7 mouse cellular contexts compared by ENCODE assay signal in genomic region chr1:182506229-182506986, GRCm38 (mm10). TPM values are rescaled to one million over a fixed set of nuclear protein-coding genes. Genes with fewer than 3 reads are reported as not detected.
A peak's percentile ranks its signal among the peaks of the same experiment; 100 is the strongest.
DNase-seq lines count a peak whose midpoint lies in the region; ATAC-seq and TF ChIP-seq lines count a peak whose summit lies in the region.

No protein-coding gene starts in this region.

- peak overlapping the region; percentile 94 for H3K27ac ChIP-seq in intestine, embryonic 16.5 days (ENCODE audit: low read length)
- peak overlapping the region; percentile 84 for H3K27ac ChIP-seq in lung, embryonic 16.5 days (ENCODE audit: low read length)

- no peak for TF ChIP-seq CTCF in C2C12 (IDR thresholded peaks at IDR 0.05; ENCODE audit: control insufficient read depth, insufficient read depth, insufficient read length)

- no peaks in the 10 kb centered on the region for H3K27me3 ChIP-seq in C2C12 (ENCODE audit: control insufficient read depth, insufficient read depth, insufficient read length)
- no peaks in the 10 kb centered on the region for H3K27me3 ChIP-seq in intestine, embryonic 16.5 days (replicated peaks; ENCODE audit: control insufficient read depth, insufficient read depth, low read length)
- no peaks in the 10 kb centered on the region for H3K27me3 ChIP-seq in lung, embryonic 16.5 days (ENCODE audit: control insufficient read depth, insufficient read depth, low read depth, low read length)

- H3ac ChIP-seq in C2C12 (ENCODE audit: control insufficient read depth, insufficient read length, low read depth), result peak overlapping the region; percentile 60

- H3K79me2 ChIP-seq in C2C12 (ENCODE audit: control insufficient read depth, insufficient read depth), result peaks cover 80% of the 10 kb centered on the region

- no peak overlapping the region for H3K4me3 ChIP-seq in C2C12 (ENCODE audit: insufficient read depth, poor library complexity, severe bottlenecking)
- no peak overlapping the region; the same call in 1 of the 2 replicates for H3K4me3 ChIP-seq in intestine, embryonic 16.5 days (ENCODE audit: low read length)
- no peak overlapping the region for H3K4me3 ChIP-seq in lung, embryonic 16.5 days (ENCODE audit: low read length)

- peak overlapping the region; percentile 32 for H3K4me2 ChIP-seq in intestine, embryonic 16.5 days (ENCODE audit: low read depth, low read length)
- H3K4me2 ChIP-seq in lung, embryonic 16.5 days (ENCODE audit: low read depth, low read length), result no peak overlapping the region

- H3K36me3 ChIP-seq in C2C12 (ENCODE audit: control insufficient read depth, insufficient read depth), result peaks cover 56% of the 10 kb centered on the region
- H3K36me3 ChIP-seq in intestine, embryonic 16.5 days (ENCODE audit: control insufficient read depth, insufficient read depth, low read length), result no peaks in the 10 kb centered on the region
- peaks cover 18% of the 10 kb centered on the region for H3K36me3 ChIP-seq in lung, embryonic 16.5 days (ENCODE audit: control insufficient read depth, insufficient read depth, low read length)

- peaks cover 67% of the 10 kb centered on the region for H3K79me3 ChIP-seq in C2C12 (ENCODE audit: low read depth)

- H3K9me3 ChIP-seq in intestine, embryonic 16.5 days (ENCODE audit: control insufficient read depth, low read length), result no peaks in the 10 kb centered on the region
- no peaks in the 10 kb centered on the region for H3K9me3 ChIP-seq in lung, embryonic 16.5 days (ENCODE audit: control insufficient read depth, low read length)

- peaks cover 42% of the 10 kb centered on the region for H3K4me1 ChIP-seq in intestine, embryonic 16.5 days (ENCODE audit: control insufficient read depth, insufficient read depth, low read length)
- H3K4me1 ChIP-seq in lung, embryonic 16.5 days (replicated peaks; ENCODE audit: control insufficient read depth, insufficient read depth, low read length), result peaks cover 39% of the 10 kb centered on the region

- ATAC-seq in intestine, embryonic 16.5 days, result peak; percentile 87
- peak; percentile 62 for ATAC-seq in lung, embryonic 16.5 days (ENCODE audit: low read depth)

- H3K9ac ChIP-seq in intestine, embryonic 16.5 days (ENCODE audit: low read depth, low read length), result peak overlapping the region; percentile 54; the same call in 1 of the 2 replicates
- peak overlapping the region; percentile 8 for H3K9ac ChIP-seq in lung, embryonic 16.5 days (ENCODE audit: low read length)

- WGBS in intestine, embryonic 16.5 days, result 36% methylated on average over 7 of the region's 7 CpGs
- 40% methylated on average over 7 of the region's 7 CpGs for WGBS in lung, embryonic 16.5 days

- DNase-seq in ES-CJ7 (ENCODE audit: low read depth, low spot score), result peak; percentile 36
- DNase-seq in gastrocnemius, adult 18-20 months (ENCODE audit: low spot score), result peak; percentile 64
- peak; percentile 70 for DNase-seq in thymus, postnatal 14 days
- no peak for DNase-seq in cerebellum, postnatal 10 days

TF ChIP-seq in C2C12, 6 proteins besides CTCF, POLR2A, EP300 and RAD21:
- peak; percentile 26 for TF ChIP-seq FOSL1 (IDR thresholded peaks at IDR 0.05; ENCODE audit: insufficient read depth, low read length, poor library complexity, severe bottlenecking)
- no peak for TF ChIP-seq MAX (IDR thresholded peaks at IDR 0.05)
- no peak for TF ChIP-seq USF1 (IDR thresholded peaks at IDR 0.05; ENCODE audit: low read depth)
- no peak for TF ChIP-seq MYOG (IDR thresholded peaks at IDR 0.05; ENCODE audit: control insufficient read depth, extremely low read depth, insufficient read length)
- TF ChIP-seq CEBPB (IDR thresholded peaks at IDR 0.05; ENCODE audit: low read depth), result no peak
- TF ChIP-seq MYOD1 (IDR thresholded peaks at IDR 0.05; ENCODE audit: control insufficient read depth, insufficient read length, low read depth), result peak; percentile 64

RNA-seq across cellular contexts. Expression of gene Capn2, which starts 11.0 kb away (rescaled TPM):
- 171 TPM for polyA plus RNA-seq in C2C12 (2012; fragmentation: generic; extraction: Trizol)
- 10 to 100 TPM; 50.2 to 54.2 TPM for total RNA-seq in gastrocnemius, adult 18-20 months (2021)
- polyA plus RNA-seq in intestine, embryonic 16.5 days (2015; fragmentation: Nextera tagmentation; extraction: Ambion mirVana), result 74.8 and 77.0 TPM in 2 replicates
- polyA plus RNA-seq in lung, embryonic 16.5 days (2015; fragmentation: Nextera tagmentation; extraction: Ambion mirVana), result 127 and 136 TPM in 2 replicates

RNA-seq across cellular contexts. Expression of gene Capn8, which starts 58.4 kb away (rescaled TPM):
- not detected for polyA plus RNA-seq in C2C12 (2012; fragmentation: generic; extraction: Trizol)
- total RNA-seq in gastrocnemius, adult 18-20 months (2021), result not detected
- 3.6 and 4.2 TPM in 2 replicates for polyA plus RNA-seq in intestine, embryonic 16.5 days (2015; fragmentation: Nextera tagmentation; extraction: Ambion mirVana)
- 0.06 TPM in 1 of 2 replicates, not detected in the other for polyA plus RNA-seq in lung, embryonic 16.5 days (2015; fragmentation: Nextera tagmentation; extraction: Ambion mirVana)

Comparison
In these comparisons a context has a peak if more than half of its experiments do, and no peak if none do; other contexts are left out.
1. DNase-seq: peak in ES-CJ7 (single experiment), gastrocnemius, adult 18-20 months (single experiment) and thymus, postnatal 14 days (single experiment); none in cerebellum, postnatal 10 days (0 of 2).